Mouse (Mus musculus) MEL (cell line): ENCODE results near the gene Nmrk1. TPM values are rescaled to one million over a fixed set of nuclear protein-coding genes. Genes with fewer than 3 reads are reported as not detected.

Experiments used
- DNase-seq: peaks from one replicate; pipeline ENCODE4 v3.0.0; 2011; ENCODE audit warnings: low read depth, low spot score
- H3K27ac ChIP-seq: 2 replicates; pipeline ENCODE4 v1.5.1; 2012; ENCODE audit warnings: low read depth, mild to moderate bottlenecking, control low read depth, low read length, moderate library complexity; ENCODE audit not compliant: control insufficient read depth
- H3K27me3 ChIP-seq, 2 experiments: fragments of 150-350 bp in 1 of 2; sonication (generic) in 1 of 2; 2 replicates each; pipeline ENCODE4 v1.6.1; 2012; ENCODE audit warnings: low read length in 2 of 2, mild to moderate bottlenecking in 2 of 2, improper control_type of control experiment in 1 of 2, moderate library complexity in 1 of 2; ENCODE audit not compliant: insufficient read depth in 2 of 2, control insufficient read depth in 1 of 2
- H3K36me3 ChIP-seq, 2 experiments: 2 replicates each; pipeline ENCODE4 v1.6.1; 2012 to 2014; ENCODE audit warnings: low read length in 2 of 2, improper control_type of control experiment in 1 of 2, inconsistent platforms in 1 of 2, mild to moderate bottlenecking in 1 of 2; ENCODE audit not compliant: insufficient read depth in 2 of 2, control insufficient read depth in 1 of 2
- H3K4me1 ChIP-seq, 2 experiments: fragments of 150-350 bp in 1 of 2; sonication (generic) in 1 of 2; 2 replicates each; pipeline ENCODE4 v1.6.1; 2012; ENCODE audit warnings: low read length in 2 of 2, improper control_type of control experiment in 1 of 2, mild to moderate bottlenecking in 1 of 2; ENCODE audit not compliant: insufficient read depth in 2 of 2, control insufficient read depth in 1 of 2
- H3K4me3 ChIP-seq, 2 experiments: fragments of 150-350 bp in 1 of 2; sonication (generic) in 1 of 2; 2 replicates each; pipeline ENCODE4 v1.5.1; 2012; ENCODE audit warnings: low read depth in 2 of 2, low read length in 2 of 2, mild to moderate bottlenecking in 2 of 2, moderate library complexity in 2 of 2, control low read depth in 1 of 2, improper control_type of control experiment in 1 of 2; ENCODE audit not compliant: control insufficient read depth in 1 of 2, insufficient read depth in 1 of 2
- H3K79me2 ChIP-seq: 2 replicates; pipeline ENCODE4 v1.6.1; 2012; ENCODE audit warnings: mild to moderate bottlenecking, low read length, moderate library complexity; ENCODE audit not compliant: control insufficient read depth, poor library complexity, insufficient read depth
- H3K9ac ChIP-seq: 2 replicates; pipeline ENCODE4 v1.6.1; 2012; ENCODE audit warnings: low read depth, mild to moderate bottlenecking, control low read depth, low read length, moderate library complexity; ENCODE audit not compliant: control insufficient read depth, poor library complexity, severe bottlenecking
- H3K9me3 ChIP-seq: fragments of 150-350 bp; sonication (generic); replicated peaks from 2 replicates; pipeline ENCODE4 v1.6.1; 2012; ENCODE audit warnings: mild to moderate bottlenecking, low read length, improper control_type of control experiment, moderate library complexity; ENCODE audit not compliant: insufficient read depth
- ETS1 ChIP-seq: IDR thresholded peaks from 2 replicates; pipeline ENCODE4 v1.6.1; 2012; ENCODE audit warnings: low read depth, mild to moderate bottlenecking, inconsistent platforms, low read length, improper control_type of control experiment, moderate library complexity
- GABPA ChIP-seq: IDR thresholded peaks from 2 replicates; pipeline ENCODE4 v1.6.1; 2012; ENCODE audit warnings: low read depth, mild to moderate bottlenecking, inconsistent platforms, low read length, improper control_type of control experiment, moderate library complexity
- HCFC1 ChIP-seq: IDR thresholded peaks from 2 replicates; pipeline ENCODE4 v1.6.1; 2012; ENCODE audit warnings: low read depth, mild to moderate bottlenecking, inconsistent platforms, low read length, improper control_type of control experiment, moderate library complexity
- JUND ChIP-seq: IDR thresholded peaks from 2 replicates; pipeline ENCODE4 v1.6.1; 2011; ENCODE audit warnings: low read depth, mild to moderate bottlenecking, improper control_type of control experiment, low read length
- KAT2A ChIP-seq: conservative IDR thresholded peaks from 2 replicates; pipeline ENCODE4 v1.6.1; 2012; ENCODE audit warnings: low read depth, low read length, improper control_type of control experiment, inconsistent platforms
- MAFK ChIP-seq: IDR thresholded peaks from 2 replicates; pipeline ENCODE4 v1.6.1; 2011; ENCODE audit warnings: low read depth, mild to moderate bottlenecking, low read length, improper control_type of control experiment, borderline replicate concordance
- MAX ChIP-seq: IDR thresholded peaks from 2 replicates; pipeline ENCODE4 v1.6.1; 2011; ENCODE audit warnings: low read length, improper control_type of control experiment
- MAZ ChIP-seq: IDR thresholded peaks from 2 replicates; pipeline ENCODE4 v1.6.1; 2012; ENCODE audit warnings: low read depth, mild to moderate bottlenecking, inconsistent platforms, low read length, improper control_type of control experiment
- MYB ChIP-seq: IDR thresholded peaks from 2 replicates; pipeline ENCODE4 v1.6.1; 2011; ENCODE audit warnings: mild to moderate bottlenecking, low read depth, low read length, improper control_type of control experiment
- MYC ChIP-seq: IDR thresholded peaks from 2 replicates; pipeline ENCODE4 v1.6.1; 2011; ENCODE audit warnings: low read depth, mild to moderate bottlenecking, low read length, improper control_type of control experiment, moderate library complexity
- NRF1 ChIP-seq: IDR thresholded peaks from 2 replicates; pipeline ENCODE4 v1.6.1; 2014; ENCODE audit warnings: low read depth, mild to moderate bottlenecking, inconsistent platforms, low read length, improper control_type of control experiment, moderate library complexity; ENCODE audit not compliant: poor library complexity, insufficient read depth, severe bottlenecking
- POLR2AphosphoS2 ChIP-seq: IDR thresholded peaks from 2 replicates; pipeline ENCODE4 v1.6.1; 2011; ENCODE audit warnings: low read length, improper control_type of control experiment
- RAD21 ChIP-seq: IDR thresholded peaks from 2 replicates; pipeline ENCODE4 v1.6.1; 2011; ENCODE audit warnings: mild to moderate bottlenecking, low read depth, low read length, improper control_type of control experiment
- TBP ChIP-seq: IDR thresholded peaks from 2 replicates; pipeline ENCODE4 v1.8.0; 2011; ENCODE audit warnings: low read depth, low read length, improper control_type of control experiment
- USF1 ChIP-seq: IDR thresholded peaks from 2 replicates; pipeline ENCODE4 v1.6.1; 2014; ENCODE audit warnings: low read depth, mild to moderate bottlenecking, inconsistent platforms, low read length, improper control_type of control experiment, moderate library complexity
- USF2 ChIP-seq, 2 experiments: IDR thresholded peaks; 2 replicates each; pipeline ENCODE4 v1.6.1; 2011 to 2012; ENCODE audit warnings: improper control_type of control experiment in 2 of 2, low read length in 2 of 2, borderline replicate concordance in 1 of 2, inconsistent platforms in 1 of 2, low read depth in 1 of 2, mild to moderate bottlenecking in 1 of 2; ENCODE audit not compliant: insufficient read depth in 1 of 2
- ZC3H11A ChIP-seq: IDR thresholded peaks from 2 replicates; pipeline ENCODE4 v1.6.1; 2012; ENCODE audit warnings: low read depth, mild to moderate bottlenecking, inconsistent platforms, low read length, improper control_type of control experiment
- ZKSCAN1 ChIP-seq: IDR thresholded peaks from 2 replicates; pipeline ENCODE4 v1.6.1; 2012; ENCODE audit warnings: low read depth, mild to moderate bottlenecking, inconsistent platforms, low read length, improper control_type of control experiment, moderate library complexity
- ZNF384 ChIP-seq: IDR thresholded peaks from 2 replicates; pipeline ENCODE4 v1.6.1; 2012; ENCODE audit warnings: low read depth, mild to moderate bottlenecking, inconsistent platforms, low read length, improper control_type of control experiment
- polyA plus RNA-seq, 2 experiments: library from polyadenylated mRNA; stranded (reverse) in 1 of 2; unstranded in 1 of 2; fragments of >175 nt in 1 of 2; fragments of >200 nt in 1 of 2; gene quantifications; 2 replicates each; pipeline versions ENCODE4 v1.2.1 to v1.2.4; 2012; ENCODE audit warnings: low replicate concordance in 2 of 2, low read depth in 1 of 2; ENCODE audit not compliant: insufficient read length in 2 of 2, insufficient read depth in 1 of 2, missing spikeins in 1 of 2
- total RNA-seq: library from RNA; depleted of rRNA; stranded (reverse); fragments of 300-350 nt; gene quantifications from 2 replicates; pipeline ENCODE4 v1.2.3, GENCODE M21; 2012

Nmrk1 gene
- total and polyA plus RNA-seq, 3 experiments: 18.5 to 22.5 TPM; not detected in 1

GRCm38 (mm10) chr19:18599650-18600049 is 32.1 kb upstream of the Nmrk1 start:
- Histone ChIP-seq H3K9ac (no peak overlapping the region), H3K27ac (no peak overlapping the region), H3K79me2 (0 out of 2 replicates have a peak, but pooled peaks cover 3% of the 10 kb centered on the region), H3K9me3 (no peaks in the 10 kb centered on the region), H3K4me3 (no peak overlapping the region), H3K36me3 (peaks cover 6 to 18% of the 10 kb centered on the region in 2 experiments), H3K27me3 (no peaks in the 10 kb centered on the region), H3K4me1 (peaks cover 10 to 14% of the 10 kb centered on the region in 2 experiments; a peak in 2 of 4 replicates)
- no peak for DNase-seq
- no peak for TF ChIP-seq MAZ
- TF ChIP-seq ZC3H11A: no peak
- no peak for TF ChIP-seq ZNF384
- no peak for TF ChIP-seq RAD21
- TF ChIP-seq MYC: no peak
- TF ChIP-seq POLR2AphosphoS2: no peak
- TF ChIP-seq ZKSCAN1: no peak
- TF ChIP-seq MAFK: no peak
- TF ChIP-seq USF2 (IDR thresholded peaks at IDR 0.05; ENCODE audit: borderline replicate concordance in 1 of 2, insufficient read depth in 1 of 2, low read depth in 1 of 2, low read length in 2 of 2): no peak
- TF ChIP-seq TBP: no peak
- no peak for TF ChIP-seq HCFC1
- no peak for TF ChIP-seq KAT2A
- TF ChIP-seq MAX: no peak
- TF ChIP-seq JUND: no peak
- no peak for TF ChIP-seq ETS1
- no peak for TF ChIP-seq MYB
- TF ChIP-seq GABPA: no peak

GRCm38 (mm10) chr19:18600611-18601010 is 31.1 kb upstream of the Nmrk1 start:
- Histone ChIP-seq H3K9ac (no peak overlapping the region), H3K9me3 (no peaks in the 10 kb centered on the region), H3K4me3 (no peak overlapping the region), H3K27ac (no peak overlapping the region), H3K79me2 (peaks cover 4% of the 10 kb centered on the region; the same call in 1 of the 2 replicates), H3K27me3 (no peaks in the 10 kb centered on the region), H3K4me1 (peaks cover 10 to 12% of the 10 kb centered on the region in 2 experiments; a peak in 2 of 4 replicates), H3K36me3 (peaks cover 6 to 16% of the 10 kb centered on the region in 2 experiments)
- no peak for DNase-seq
- TF ChIP-seq POLR2AphosphoS2: no peak
- no peak for TF ChIP-seq NRF1
- no peak for TF ChIP-seq MAZ
- TF ChIP-seq USF1: no peak
- no peak for TF ChIP-seq ZC3H11A
